Mouse (Mus musculus) forebrain, embryonic 15.5 days (tissue): Measurements from ENCODE around the gene Mtr. TPM values are rescaled to one million over a fixed set of nuclear protein-coding genes. Genes with fewer than 3 reads are reported as not detected.

Experiments used
- ATAC-seq: fragments of 200-750 bp; cut with Nextera tagmentation; replicated peaks from 2 replicates; pipeline ENCODE4 v1.8.0; 2017; ENCODE audit warnings: mild to moderate bottlenecking, moderate TSS enrichment, moderate library complexity
- H3K27ac ChIP-seq: fragments of 300-500 bp; sonication (generic); replicated peaks from 2 replicates; pipeline ENCODE4 v1.5.1; 2015; ENCODE audit warnings: mild to moderate bottlenecking, inconsistent platforms
- H3K27me3 ChIP-seq: fragments of 300-500 bp; sonication (generic); 2 replicates; pipeline ENCODE4 v1.6.1; 2015; ENCODE audit warnings: inconsistent platforms
- H3K36me3 ChIP-seq: fragments of 300-500 bp; sonication (generic); 2 replicates; pipeline ENCODE4 v1.6.1; 2015; ENCODE audit warnings: mild to moderate bottlenecking, inconsistent platforms
- H3K4me1 ChIP-seq: fragments of 300-500 bp; sonication (generic); 2 replicates; pipeline ENCODE4 v1.6.1; 2015; ENCODE audit warnings: inconsistent platforms
- H3K4me2 ChIP-seq: fragments of 300-500 bp; sonication (generic); replicated peaks from 2 replicates; pipeline ENCODE4 v1.6.1; 2015; ENCODE audit warnings: mild to moderate bottlenecking, inconsistent platforms
- H3K4me3 ChIP-seq: fragments of 300-500 bp; sonication (generic); 2 replicates; pipeline ENCODE4 v1.5.1; 2015; ENCODE audit warnings: mild to moderate bottlenecking, inconsistent platforms
- H3K9ac ChIP-seq: fragments of 300-500 bp; sonication (generic); replicated peaks from 2 replicates; pipeline ENCODE4 v1.6.1; 2015; ENCODE audit warnings: mild to moderate bottlenecking, inconsistent platforms
- H3K9me3 ChIP-seq: fragments of 300-500 bp; sonication (generic); 2 replicates; pipeline ENCODE4 v1.6.1; 2016; ENCODE audit warnings: inconsistent platforms
- WGBS: fragments of 180-500 bp; shearing (Covaris S2); methylation state at CpG from one replicate; pipeline ENCODE4 v1.1.7; 2015; ENCODE audit warnings: mixed read lengths; 5-methylcytosine and 5-hydroxymethylcytosine counted together
- polyA plus RNA-seq: library from polyadenylated mRNA; unstranded; fragments of >200 nt; fragmentation: Nextera tagmentation; extraction: Ambion mirVana; gene quantifications from 2 replicates; pipeline ENCODE4 v1.2.1, GENCODE M21; 2015

Gene Mtr
- polyA plus RNA-seq, 1 experiment from 2014 or later: 5.7 TPM

- Histone ChIP-seq H3K27me3 (no peaks in the 10 kb centered on the region), H3K36me3 (peaks cover 70% of the 10 kb centered on the region), H3K27ac (no peak overlapping the region), H3K9me3 (no peaks in the 10 kb centered on the region), H3K4me2 (no peak overlapping the region), H3K4me1 (no peaks in the 10 kb centered on the region), H3K9ac (no peak overlapping the region), H3K4me3 (no peak overlapping the region)
- 91% methylated on average over 4 of the region's 4 CpGs for WGBS
- ATAC-seq: no peak
Measured at GRCm38 (mm10) chr13:12228248-12228647, 29.7 kb downstream of the Mtr start.

GRCm38 (mm10) chr13:12227606-12228005, 30.3 kb downstream of the Mtr start:
- Histone ChIP-seq H3K9me3 (no peaks in the 10 kb centered on the region), H3K4me1 (no peaks in the 10 kb centered on the region), H3K4me3 (no peak overlapping the region), H3K36me3 (peaks cover 66% of the 10 kb centered on the region), H3K27me3 (no peaks in the 10 kb centered on the region), H3K4me2 (no peak overlapping the region), H3K27ac (no peak overlapping the region), H3K9ac (no peak overlapping the region)
- WGBS: 81% methylated on average over 5 of the region's 5 CpGs
- no peak for ATAC-seq

GRCm38 (mm10) chr13:12218603-12219002, 39.3 kb downstream of the Mtr start:
- no peak for ATAC-seq
- Histone ChIP-seq H3K4me3 (no peak overlapping the region), H3K9me3 (no peaks in the 10 kb centered on the region), H3K9ac (no peak overlapping the region), H3K27ac (no peak overlapping the region), H3K4me1 (no peaks in the 10 kb centered on the region), H3K36me3 (peaks cover 23% of the 10 kb centered on the region), H3K27me3 (no peaks in the 10 kb centered on the region), H3K4me2 (no peak overlapping the region)
- WGBS: 95% methylated on average over 14 of the region's 14 CpGs

DNA sequence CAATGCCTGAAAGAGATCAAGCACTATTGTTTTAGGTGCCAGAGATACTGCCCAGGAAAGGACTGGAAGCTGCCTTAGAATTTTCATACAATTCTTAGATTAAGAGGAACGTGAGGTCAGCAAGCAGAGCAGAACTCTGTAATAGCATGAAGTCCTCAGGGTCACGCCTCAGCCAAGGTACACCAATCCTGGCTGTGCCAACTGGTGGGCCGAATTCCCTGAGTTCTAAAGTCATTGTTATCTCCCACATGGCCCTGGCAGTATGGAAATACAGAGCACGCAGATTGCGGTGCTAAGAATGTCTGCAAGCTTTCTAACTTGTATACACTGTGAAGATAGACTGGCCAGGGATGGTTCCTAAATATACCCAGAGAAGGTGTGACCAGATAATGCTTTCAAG, 43.0 kb downstream of the Mtr start:
- no peak for ATAC-seq
- no peaks in the 10 kb centered on the region for H3K4me1 ChIP-seq
- H3K4me2 ChIP-seq: no peak overlapping the region
- H3K27me3 ChIP-seq: no peaks in the 10 kb centered on the region
- no peaks in the 10 kb centered on the region for H3K9me3 ChIP-seq
- no peak overlapping the region for H3K4me3 ChIP-seq
- peaks cover 27% of the 10 kb centered on the region for H3K36me3 ChIP-seq
- no peak overlapping the region for H3K9ac ChIP-seq
- 78% methylated on average over 5 of the region's 5 CpGs for WGBS
- no peak overlapping the region for H3K27ac ChIP-seq

- no peak overlapping the region for H3K4me2 ChIP-seq
Measured at GRCm38 (mm10) chr13:12211058-12211457, 46.9 kb downstream of the Mtr start.

DNA sequence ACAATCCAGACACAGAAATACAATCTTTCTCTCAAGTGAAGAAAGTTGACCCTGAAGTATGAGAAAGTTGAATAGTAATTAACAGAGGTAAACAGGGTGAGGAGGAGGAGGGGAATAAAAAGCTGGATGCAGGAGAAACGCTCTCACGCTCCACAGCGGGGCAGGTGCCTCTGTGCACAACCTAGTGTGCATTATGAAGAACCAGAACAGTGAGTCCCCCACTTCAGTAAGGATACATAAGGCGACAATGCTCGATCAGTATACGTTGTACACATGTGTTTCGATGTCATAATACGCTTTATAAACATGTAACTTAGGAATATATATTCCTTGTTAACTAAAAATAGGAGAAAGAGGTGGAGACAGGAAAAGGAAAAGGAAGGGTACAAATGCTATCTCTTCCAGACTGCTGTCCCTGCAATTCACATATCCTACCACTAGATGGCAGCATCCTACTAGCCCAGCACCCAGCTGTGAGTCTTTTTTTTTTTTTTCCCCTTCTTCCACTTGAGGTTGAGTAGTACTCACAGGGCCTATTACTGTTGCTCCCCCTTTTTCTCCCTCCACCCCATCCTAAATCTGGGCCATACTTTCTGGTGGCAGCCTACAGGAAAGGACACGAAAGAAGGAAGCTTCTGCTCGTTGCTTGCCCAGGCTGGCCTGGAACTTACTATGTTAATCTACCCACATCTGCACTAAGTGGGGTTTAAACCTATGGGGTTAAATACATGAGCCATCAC, 47.7 kb downstream of the Mtr start:
- Histone ChIP-seq H3K4me3 (no peak overlapping the region), H3K27me3 (no peaks in the 10 kb centered on the region), H3K36me3 (peaks cover 34% of the 10 kb centered on the region), H3K27ac (no peak overlapping the region), H3K4me2 (no peak overlapping the region), H3K4me1 (no peaks in the 10 kb centered on the region), H3K9me3 (no peaks in the 10 kb centered on the region), H3K9ac (no peak overlapping the region)
- ATAC-seq: peak; percentile 75
- WGBS: 82% methylated on average over 10 of the region's 10 CpGs

More at GRCm38 (mm10) chr13:12211058-12211457, 46.9 kb downstream of the Mtr start:
- no peak for ATAC-seq
- no peak overlapping the region for H3K4me3 ChIP-seq
- no peak overlapping the region for H3K27ac ChIP-seq
- 64% methylated on average over 2 of the region's 2 CpGs for WGBS
- peaks cover 30% of the 10 kb centered on the region for H3K36me3 ChIP-seq
- H3K27me3 ChIP-seq: no peaks in the 10 kb centered on the region
- no peaks in the 10 kb centered on the region for H3K9me3 ChIP-seq
- H3K4me1 ChIP-seq: no peaks in the 10 kb centered on the region
- no peak overlapping the region for H3K9ac ChIP-seq

GRCm38 (mm10) chr13:12200372-12200771, 57.5 kb downstream of the Mtr start:
- Histone ChIP-seq H3K4me2 (no peak overlapping the region), H3K9ac (no peak overlapping the region), H3K4me1 (no peaks in the 10 kb centered on the region), H3K36me3 (peaks cover 17% of the 10 kb centered on the region), H3K9me3 (no peaks in the 10 kb centered on the region), H3K27me3 (no peaks in the 10 kb centered on the region), H3K27ac (no peak overlapping the region), H3K4me3 (no peak overlapping the region)
- ATAC-seq: no peak
- 87% methylated on average over 5 of the region's 5 CpGs for WGBS

DNA sequence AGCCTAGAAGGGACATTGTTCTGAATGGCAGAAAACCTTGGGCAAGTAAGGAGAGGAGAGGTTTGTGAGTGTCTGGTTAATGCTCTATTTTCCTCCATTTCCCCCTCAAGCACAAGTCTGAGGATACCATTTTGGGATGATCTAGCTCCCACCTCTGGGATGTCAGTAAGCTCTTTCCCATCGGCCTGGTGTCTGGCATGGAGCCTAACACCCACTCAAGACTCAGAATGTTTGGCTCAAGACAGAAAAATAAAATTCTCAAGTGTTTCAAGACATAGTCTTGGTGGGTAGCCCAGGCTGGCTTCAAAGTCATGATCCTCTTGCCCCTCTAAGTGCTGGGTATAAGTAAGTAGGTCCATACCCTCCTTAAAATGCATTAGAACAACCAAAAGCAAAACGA, 59.4 kb downstream of the Mtr start:
- no peak for ATAC-seq
- H3K9me3 ChIP-seq: no peaks in the 10 kb centered on the region
- 95% methylated on average over 2 of the region's 2 CpGs for WGBS
- H3K27me3 ChIP-seq: no peaks in the 10 kb centered on the region
- H3K4me2 ChIP-seq: no peak overlapping the region
- no peak overlapping the region for H3K4me3 ChIP-seq
- H3K9ac ChIP-seq: no peak overlapping the region
- H3K4me1 ChIP-seq: no peaks in the 10 kb centered on the region
- peaks cover 15% of the 10 kb centered on the region for H3K36me3 ChIP-seq
- H3K27ac ChIP-seq: no peak overlapping the region

GRCm38 (mm10) chr13:12196861-12197260, 61.1 kb downstream of the Mtr start:
- Histone ChIP-seq H3K4me3 (no peak overlapping the region), H3K27me3 (no peaks in the 10 kb centered on the region), H3K9me3 (no peaks in the 10 kb centered on the region), H3K4me2 (no peak overlapping the region), H3K36me3 (peaks cover 17% of the 10 kb centered on the region), H3K9ac (no peak overlapping the region), H3K4me1 (no peaks in the 10 kb centered on the region), H3K27ac (no peak overlapping the region)
- no peak for ATAC-seq
- WGBS: 90% methylated on average over 4 of the region's 4 CpGs

DNA sequence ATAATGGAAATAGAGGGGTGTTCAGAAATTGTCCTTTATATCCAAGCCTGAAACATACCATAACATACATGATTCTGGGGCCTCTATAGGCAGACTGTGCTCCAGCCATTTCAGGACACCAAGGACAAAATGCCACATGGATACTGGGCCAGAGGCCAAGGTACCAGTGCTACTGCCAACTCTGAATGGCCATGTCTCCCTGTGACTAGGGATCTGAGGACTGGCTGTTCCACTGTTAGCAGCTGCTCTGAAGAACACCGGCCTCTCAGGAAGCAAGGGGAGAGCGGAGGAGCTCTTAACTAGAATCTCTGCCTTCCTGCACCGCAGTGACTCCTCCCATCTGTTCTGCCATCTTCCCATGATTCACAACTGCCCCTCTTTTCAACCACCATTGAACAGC, 61.9 kb downstream of the Mtr start:
- Histone ChIP-seq H3K9ac (no peak overlapping the region), H3K36me3 (peaks cover 17% of the 10 kb centered on the region), H3K9me3 (no peaks in the 10 kb centered on the region), H3K4me3 (no peak overlapping the region), H3K27me3 (no peaks in the 10 kb centered on the region), H3K27ac (no peak overlapping the region), H3K4me2 (no peak overlapping the region), H3K4me1 (no peaks in the 10 kb centered on the region)
- ATAC-seq: peak; percentile 63; the same call in 1 of the 2 replicates
- WGBS: 86% methylated on average over 3 of the region's 3 CpGs

- H3K27ac ChIP-seq: no peak overlapping the region
- no peak overlapping the region for H3K4me3 ChIP-seq
- H3K36me3 ChIP-seq: peaks cover 13% of the 10 kb centered on the region
- H3K27me3 ChIP-seq: no peaks in the 10 kb centered on the region
- no peak for ATAC-seq
- no peaks in the 10 kb centered on the region for H3K9me3 ChIP-seq
- H3K4me1 ChIP-seq: no peaks in the 10 kb centered on the region
- WGBS: 89% methylated on average over 12 of the region's 12 CpGs
- no peak overlapping the region for H3K4me2 ChIP-seq
- H3K9ac ChIP-seq: no peak overlapping the region
Measured at GRCm38 (mm10) chr13:12194942-12195662, 62.8 kb downstream of the Mtr start.

- no peak for ATAC-seq
- Histone ChIP-seq H3K4me3 (no peak overlapping the region), H3K9ac (no peak overlapping the region), H3K9me3 (no peaks in the 10 kb centered on the region), H3K27me3 (no peaks in the 10 kb centered on the region), H3K4me1 (no peaks in the 10 kb centered on the region), H3K27ac (no peak overlapping the region), H3K36me3 (peaks cover 19% of the 10 kb centered on the region), H3K4me2 (no peak overlapping the region)
- 94% methylated on average over 11 of the region's 11 CpGs for WGBS
Measured at GRCm38 (mm10) chr13:12189219-12189618, 68.7 kb downstream of the Mtr start.
